Mouse (Mus musculus) lung, postnatal 10 days (tissue): Measurements from ENCODE around the gene Actb.
A peak's percentile ranks its signal among the peaks of the same experiment; 100 is the strongest.
"Not testable (repeated sequence)": the region's sequence is repeated elsewhere in the genome, so short reads cannot be mapped to it uniquely, and the experiment has no call there.

ENCODE experiments used
- DNase-seq: peaks from one replicate; pipeline ENCODE4 v3.0.0; 2021

Gene Actb

GRCm38 (mm10) chr5:142901355-142901802 is 5.2 kb downstream of the Actb start:
- DNase-seq = peak; percentile 78

DNA sequence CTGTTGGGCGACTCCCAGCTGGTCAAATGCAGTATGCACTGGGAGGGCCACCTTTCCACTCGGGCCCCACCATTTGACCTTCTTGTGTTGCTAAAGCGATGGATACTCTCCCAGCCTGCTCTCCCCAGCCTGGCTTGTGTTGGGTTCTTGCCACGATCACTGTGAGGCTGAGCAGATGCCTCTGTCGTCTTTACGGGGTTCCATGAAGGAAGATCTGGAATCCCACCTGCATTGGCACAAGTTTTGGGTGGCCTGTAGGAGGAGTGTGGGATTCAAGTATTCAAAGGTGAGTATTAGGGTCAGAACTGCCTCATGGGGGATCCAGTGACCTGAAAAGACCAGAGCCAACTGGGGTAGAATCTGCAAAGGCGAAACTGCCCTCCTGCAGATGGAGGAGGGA is 5.9 kb downstream of the Actb start:
- DNase-seq = no peak

GRCm38 (mm10) chr5:142899932-142900533 is 6.5 kb downstream of the Actb start:
- DNase-seq = no peak

DNA sequence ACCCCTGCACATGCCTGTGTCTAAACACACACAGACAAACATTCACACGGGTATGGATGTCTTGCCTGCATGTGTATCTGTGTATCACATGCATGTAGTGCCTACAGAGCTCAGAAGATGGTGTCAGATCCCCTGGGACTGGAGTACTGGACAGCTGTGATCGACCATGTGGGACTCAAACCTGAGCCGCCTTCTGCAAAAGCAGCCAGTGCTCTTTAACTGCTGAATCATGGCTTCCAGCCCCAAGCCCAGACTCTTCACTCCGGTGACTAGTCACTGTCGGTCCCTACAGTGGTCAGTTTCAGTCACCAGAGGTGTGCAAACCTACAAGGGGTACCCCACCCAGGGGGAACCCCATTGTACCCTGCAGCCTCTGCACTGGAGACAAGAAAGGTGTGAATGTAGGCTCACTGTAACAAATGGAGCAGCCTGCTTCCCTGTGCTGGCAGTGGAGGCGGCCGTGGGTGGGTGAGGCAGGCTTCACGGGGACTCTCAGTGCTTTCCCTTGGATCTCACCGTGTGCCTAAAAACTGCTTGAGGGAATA is 7.4 kb downstream of the Actb start:
- DNase-seq = no peak

DNA sequence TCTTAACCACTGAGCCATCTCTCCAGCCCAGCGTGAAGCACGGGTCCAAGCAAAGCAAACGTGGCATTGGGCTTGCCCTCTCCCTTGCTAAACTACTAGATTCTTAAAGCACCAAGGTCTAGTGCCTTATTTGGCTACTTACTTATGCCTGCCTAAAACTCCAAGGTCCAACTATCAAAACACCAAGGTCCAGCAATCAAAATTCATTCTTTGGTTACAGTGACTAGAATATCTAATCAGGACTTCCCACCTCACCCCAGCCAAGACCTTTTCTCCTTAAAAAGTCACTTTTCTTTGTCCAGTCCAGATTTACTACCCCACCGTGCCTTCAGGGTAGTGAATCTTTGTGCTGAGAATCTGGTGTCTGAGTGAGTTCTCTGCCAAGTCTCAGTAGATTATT is 8.2 kb downstream of the Actb start:
- no peak for DNase-seq

DNA sequence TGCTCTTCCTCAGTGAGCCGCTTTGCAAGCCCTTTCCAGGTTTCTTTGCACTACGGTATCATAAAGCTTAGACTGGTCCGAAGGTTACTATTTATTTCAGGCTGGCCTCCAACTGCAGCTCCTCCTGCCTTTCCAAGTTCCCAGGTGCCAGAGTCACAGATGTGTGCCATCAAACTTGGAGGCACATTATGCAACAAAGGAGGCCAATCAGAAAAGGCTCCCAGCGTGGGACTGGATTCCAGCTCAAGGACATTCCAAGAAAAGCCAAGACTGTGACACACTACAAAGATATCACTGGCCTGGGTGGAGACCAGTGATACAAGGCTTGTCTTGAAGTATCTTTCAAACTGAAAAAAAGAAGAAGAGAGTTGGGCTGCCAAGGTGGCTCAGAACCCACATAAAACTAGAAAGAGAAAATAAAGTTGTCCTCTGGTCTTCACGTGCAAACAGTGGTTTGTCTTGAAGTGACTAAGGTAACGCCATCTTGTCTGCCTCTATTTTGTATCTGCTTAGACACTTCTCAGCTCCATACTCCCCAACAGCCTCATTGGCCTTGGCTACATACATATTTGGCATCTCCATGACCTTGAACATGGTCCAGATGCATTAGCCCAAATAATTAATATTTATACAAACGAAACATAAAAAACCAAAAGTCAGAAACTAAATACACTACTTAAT is 8.8 kb downstream of the Actb start:
- no peak for DNase-seq

DNA sequence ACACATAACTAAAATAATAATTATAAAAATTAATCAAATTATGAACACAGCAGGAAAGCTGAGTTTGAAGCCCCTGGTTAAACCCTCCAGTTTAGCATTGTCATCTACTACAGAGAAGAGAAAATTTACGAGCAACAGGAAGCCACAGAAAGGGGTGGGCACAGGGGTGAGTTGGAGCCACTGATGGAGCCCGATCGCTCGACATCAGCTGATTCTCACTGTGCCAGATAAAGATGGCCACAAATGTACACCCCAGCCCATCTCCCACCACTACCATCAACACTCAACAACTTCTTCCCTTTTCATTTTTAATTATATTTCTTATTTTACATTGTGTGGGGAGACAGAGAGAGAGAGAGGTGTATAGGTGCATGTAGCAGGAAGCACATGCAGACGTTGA is 9.8 kb downstream of the Actb start:
- DNase-seq = no peak

DNA sequence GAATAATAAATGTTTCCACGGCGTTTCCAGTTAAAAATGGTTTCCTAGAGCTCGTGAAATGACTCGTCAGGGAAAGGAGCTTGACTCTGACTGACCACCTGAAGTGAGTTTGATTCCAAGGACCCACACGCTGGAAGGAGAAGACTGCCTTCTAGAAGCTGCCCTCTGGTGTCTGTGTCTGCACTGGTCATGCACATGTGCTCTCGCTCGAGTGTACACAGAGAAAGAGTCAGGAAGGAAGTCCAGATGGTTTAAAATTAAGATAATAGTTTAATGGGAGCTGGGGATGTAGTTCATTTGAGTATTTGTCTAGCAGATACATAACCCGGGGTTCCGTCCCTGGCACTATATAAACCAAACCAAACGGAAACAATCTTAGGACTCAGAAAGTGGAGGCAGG is 10.4 kb downstream of the Actb start:
- no peak for DNase-seq

- DNase-seq = peak; percentile 95
Observed at GRCm38 (mm10) chr5:142894918-142895613, 11.5 kb downstream of the Actb start, which contains the start of gene Fbxl18. TSS of gene Fbxl18 (minus strand) at chr5:142895421.

DNA sequence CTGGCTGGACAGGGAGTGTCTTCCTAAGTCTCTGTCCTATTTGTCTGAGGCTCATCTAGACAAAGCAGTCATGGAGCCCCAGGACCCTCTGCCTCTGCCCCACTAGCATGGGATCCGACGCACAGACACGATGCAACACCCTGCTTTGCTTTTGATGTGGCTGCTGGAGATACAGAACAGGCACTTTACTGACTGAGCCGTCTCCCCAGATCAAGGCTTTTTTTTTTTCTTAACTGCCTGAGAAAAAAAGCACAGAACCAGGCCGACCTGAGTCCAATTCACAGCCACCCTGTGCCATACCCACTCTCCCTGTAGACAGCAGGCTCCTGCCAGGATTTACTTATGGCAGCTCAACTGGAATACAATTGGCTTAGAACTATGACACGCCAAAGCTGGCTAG is 15.2 kb downstream of the Actb start:
- no peak for DNase-seq

GRCm38 (mm10) chr5:142887533-142887932 is 19.0 kb downstream of the Actb start:
- not testable (repeated sequence) for DNase-seq

- DNase-seq = no peak
Observed at GRCm38 (mm10) chr5:142886761-142887160, 19.8 kb downstream of the Actb start.

DNA sequence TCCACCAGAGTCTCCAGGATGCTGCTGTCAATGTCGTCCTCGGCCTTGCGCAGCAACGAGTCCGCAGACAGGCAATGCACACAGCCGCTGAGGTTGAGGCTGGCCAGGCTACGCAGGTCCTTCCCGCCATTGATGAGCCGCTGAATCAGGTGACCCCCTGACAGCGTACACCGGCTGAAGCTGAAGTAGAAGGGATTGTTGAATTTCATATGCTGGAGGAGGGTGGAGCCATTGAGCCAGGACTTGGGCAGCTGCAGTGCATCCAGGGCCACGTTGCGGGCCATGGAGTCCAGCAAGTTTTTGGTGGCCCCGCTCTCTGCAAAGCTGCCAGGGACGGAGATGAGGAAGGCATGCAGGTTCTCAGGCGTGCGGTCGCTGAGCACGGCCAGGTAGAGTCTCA is 20.4 kb downstream of the Actb start:
- DNase-seq = no peak

DNA sequence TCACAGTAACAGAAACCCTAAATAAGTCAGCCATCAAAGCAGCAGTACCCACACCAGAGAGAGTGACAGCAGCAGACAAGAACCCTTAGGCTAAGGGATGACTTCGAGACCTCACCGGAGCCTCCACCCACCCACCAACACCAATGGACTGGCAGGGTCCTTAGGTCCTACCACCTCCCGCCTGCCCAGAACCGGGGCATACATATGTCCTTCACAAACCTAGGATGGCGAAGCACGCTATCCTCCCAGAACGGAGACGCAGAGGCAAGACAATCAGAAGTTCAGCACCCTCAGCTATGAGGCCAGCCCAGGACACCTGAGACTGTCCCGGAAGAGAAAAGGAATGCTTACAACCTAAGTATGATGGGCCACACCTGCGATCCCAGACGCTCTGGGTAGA is 24.1 kb downstream of the Actb start:
- DNase-seq = no peak

- no peak for DNase-seq
Observed at GRCm38 (mm10) chr5:142881936-142882335, 24.6 kb downstream of the Actb start.

DNA sequence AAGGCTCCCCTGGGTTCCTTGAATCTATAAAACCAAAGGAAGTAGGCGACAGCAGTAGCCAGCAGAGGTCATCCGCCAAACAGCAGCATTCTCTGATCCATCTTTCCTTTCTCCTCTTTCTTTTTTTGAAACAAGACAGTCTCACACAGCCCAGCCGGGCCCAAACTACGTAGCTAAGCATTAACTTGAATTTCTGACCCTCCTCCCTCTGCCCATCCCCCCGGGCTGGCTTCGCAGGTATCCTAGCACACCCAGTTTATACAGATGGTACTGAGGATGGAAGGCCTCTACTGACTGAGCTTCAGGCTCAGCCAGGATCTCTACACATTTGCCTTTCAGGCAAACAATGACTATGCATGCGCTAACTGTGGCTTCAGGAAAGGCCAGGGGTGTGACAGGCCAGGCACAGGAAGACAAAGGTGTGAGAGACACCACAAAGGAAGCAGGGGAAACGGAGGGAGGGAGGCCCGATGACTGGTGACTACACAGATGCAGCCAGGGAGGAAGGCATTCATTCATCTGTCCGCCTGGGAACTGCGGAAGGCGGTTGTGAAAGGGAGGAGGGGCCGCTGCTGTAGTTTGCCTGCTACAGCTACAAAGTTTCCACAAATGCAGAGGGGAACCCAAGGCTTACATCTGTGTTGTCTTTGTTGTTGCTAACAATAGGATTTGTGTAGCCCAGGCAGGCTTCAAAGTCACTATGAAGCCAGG is 25.6 kb downstream of the Actb start:
- peak; percentile 70 for DNase-seq

- DNase-seq = no peak
Observed at GRCm38 (mm10) chr5:142880246-142880645, 26.3 kb downstream of the Actb start.

DNA sequence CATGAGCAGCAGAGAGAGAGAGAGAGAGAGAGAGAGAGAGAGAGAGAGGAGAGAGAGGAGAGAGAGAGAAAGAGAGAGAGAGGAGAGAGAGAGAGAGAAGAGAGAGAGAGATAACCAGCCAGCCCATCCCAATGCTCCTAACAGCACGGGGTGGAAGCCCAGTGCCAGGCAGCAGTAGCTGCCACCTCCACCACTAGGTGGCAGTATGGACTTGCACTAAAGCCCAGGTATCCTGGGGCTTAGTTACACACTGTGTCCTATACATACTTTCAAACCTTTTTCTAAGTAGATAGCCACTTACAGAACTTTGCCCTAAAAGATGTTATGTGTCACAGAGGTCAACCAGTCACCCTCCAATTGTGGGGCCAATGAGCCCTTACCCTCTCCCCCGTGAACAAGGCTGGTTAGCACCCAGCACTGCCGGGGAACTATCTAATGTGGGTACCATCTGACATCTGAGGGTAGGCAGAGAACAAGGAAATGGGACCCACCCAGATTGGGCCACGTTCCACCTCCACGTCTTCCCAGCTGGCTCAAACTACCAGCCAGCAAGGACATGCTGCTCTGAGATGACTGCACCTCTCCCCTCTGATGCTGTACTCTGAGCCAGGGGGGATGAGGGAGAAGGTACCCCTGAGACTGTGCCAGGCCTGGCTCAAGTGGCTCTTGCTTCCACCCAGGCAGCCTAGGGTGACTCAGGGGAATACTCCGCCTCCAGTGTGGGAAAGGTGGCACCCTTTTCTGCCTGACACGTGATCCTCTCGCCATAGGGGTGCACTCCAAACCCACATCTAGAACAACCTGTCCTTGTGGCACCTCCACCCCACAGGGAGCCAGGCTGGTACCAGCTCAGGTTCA is 27.0 kb downstream of the Actb start:
- peak; percentile 88 for DNase-seq

DNA sequence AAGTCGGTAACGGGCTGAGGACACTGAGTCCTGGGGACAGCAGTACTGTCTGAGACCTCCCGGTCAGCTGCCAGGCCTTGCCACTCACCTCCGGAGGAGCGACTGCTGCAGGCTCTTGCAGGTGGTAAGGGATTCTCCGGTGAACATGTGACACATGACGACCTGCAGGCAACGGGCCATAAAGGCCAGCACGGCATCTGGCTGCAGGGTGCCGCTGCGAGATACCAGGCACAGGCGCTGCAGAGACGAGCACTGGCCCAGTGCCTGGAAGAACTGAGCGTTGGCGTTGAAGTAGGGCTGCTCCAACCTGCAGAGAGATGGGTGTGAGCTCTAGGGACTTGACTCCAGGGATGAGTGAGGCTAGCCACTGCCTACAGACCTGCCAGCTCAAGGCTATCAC is 28.0 kb downstream of the Actb start:
- DNase-seq = no peak

DNA sequence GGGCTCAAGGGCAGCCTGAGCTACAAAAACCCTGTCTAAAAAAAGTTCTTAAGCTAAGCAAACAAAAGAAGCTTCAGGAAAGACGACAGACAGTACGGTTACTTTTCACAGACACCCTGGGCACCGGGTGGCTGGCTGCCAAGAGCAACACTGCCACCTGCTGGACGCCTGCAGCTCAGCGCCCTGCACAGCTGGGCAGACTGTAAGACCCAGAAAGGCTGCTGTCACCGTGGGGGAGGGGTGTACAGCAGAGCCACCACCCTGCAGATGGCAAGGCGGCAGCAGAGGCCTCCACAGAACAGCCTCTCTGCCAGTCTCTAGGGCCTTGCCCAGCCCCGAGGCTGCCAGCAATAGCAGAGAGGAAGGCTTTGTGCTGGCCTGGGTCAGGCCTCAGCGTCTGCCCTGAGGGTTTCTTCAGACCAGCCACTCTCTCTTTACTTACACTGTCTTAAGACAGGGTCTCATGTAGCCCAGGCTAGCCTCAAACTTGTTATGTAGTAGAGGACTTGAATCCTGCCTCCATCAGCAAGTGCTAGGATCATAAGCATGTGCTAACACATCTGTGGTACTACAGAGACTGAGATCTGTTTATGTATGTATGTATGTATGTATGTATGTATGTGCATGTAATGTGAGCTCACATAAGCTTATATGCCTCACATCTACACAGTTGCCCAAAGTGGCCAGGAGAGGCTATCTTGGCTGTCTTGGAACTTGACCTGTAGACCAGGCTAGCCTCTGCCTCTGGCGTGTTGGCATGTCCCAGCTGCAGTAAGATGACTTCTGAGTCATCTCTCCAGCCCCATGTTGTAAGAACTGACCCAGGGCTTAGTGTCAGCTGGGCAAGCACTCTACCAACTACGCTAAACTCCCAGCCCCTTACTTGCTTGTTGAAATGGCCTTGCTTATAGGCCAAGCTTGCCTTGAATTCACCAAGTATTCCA is 28.9 kb downstream of the Actb start:
- DNase-seq = peak; percentile 92

DNA sequence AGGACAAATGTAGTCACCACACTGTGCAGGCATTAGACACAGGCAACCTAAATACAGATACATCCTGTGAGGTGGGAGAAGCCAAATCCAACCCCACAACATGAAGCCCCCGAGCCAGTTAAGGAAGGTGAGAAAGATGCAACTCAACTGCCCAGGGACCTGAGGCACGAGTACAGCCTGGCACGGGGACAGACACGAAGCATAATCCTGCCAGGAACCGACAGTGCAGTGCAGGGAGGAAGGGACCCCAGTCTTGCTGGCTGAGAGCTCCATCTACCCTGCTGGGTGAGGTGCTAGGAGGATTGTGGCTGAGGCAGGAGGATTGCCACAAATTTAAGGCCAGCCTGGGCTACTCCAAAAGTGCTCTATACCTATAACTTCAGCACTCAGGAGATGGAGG is 29.7 kb downstream of the Actb start:
- no peak for DNase-seq
